Mouse (Mus musculus) lung, postnatal 25 days (tissue): Measurements from ENCODE around the gene Slc12a5.

Experiments
- DNase-seq: peaks from one replicate; pipeline ENCODE4 v3.0.0; 2022; ENCODE audit warnings: low spot score

Gene Slc12a5

DNA sequence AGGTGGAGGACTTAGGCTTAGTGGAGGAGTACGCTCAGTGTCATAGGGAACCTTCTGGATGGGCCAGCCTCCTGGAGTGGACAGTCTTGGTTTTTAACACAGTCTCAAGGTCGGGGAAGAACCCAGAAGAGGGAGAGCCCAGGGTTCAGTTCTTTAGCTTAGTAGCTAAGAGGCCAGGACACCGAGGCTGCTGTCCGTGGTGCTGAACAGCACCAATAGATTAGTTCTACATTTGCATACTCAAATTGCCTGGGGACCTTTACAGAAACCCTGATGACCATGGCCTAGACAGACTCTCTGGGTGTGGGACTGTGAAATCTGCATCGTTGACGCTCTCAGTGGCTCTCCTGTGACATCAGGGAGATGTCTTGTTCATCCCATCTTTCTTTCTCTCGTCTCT, 19.1 kb downstream of the Slc12a5 start:
- DNase-seq: peak; percentile 16

DNA sequence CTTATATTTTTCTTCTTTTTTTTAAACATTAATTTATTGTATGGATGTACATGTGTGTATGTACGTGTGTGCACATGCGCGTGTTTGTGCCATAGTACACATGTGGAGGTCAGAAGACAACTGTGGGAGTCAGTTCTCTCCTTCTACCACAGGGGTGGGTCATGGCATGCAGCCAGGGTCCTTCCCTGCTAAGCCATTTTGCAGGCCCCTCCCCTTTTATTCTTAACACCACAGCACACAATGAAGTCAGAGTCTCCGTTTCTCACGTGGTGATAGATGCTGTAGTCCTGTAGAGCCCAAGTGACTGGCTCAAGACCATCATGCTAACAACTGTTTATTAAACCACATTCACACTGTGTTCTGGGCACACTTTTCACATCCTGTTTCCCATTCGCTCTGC, 25.4 kb downstream of the Slc12a5 start:
- no peak for DNase-seq

DNA sequence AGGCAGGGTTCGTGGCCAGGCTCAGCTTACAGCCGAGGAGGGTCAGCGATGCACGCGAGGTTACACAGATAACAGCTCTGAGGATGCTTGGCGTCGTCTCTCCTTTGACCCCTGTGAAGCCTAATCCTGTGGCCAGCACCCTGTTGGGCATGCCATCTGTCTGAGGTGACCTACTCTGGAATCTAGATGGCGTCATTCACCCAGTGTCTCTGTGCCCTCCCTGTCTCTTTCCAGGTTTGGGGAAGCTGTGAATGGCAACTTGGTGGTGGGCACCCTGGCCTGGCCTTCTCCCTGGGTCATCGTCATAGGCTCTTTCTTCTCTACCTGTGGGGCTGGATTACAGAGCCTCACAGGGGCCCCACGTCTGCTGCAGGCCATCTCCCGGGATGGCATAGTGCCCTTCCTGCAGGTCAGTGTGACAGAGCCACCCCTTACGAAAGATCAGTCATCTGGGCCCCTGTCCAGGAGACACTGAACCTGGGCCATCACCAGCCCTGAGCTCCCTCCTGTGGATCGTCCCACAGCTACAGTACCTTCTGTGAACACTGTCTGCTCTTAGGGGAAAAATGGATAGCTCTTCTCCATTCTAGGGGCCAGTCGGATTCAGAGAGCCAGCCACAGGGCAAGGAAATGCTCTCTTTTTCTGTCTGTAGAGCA, 25.9 kb downstream of the Slc12a5 start:
- no peak for DNase-seq

DNA sequence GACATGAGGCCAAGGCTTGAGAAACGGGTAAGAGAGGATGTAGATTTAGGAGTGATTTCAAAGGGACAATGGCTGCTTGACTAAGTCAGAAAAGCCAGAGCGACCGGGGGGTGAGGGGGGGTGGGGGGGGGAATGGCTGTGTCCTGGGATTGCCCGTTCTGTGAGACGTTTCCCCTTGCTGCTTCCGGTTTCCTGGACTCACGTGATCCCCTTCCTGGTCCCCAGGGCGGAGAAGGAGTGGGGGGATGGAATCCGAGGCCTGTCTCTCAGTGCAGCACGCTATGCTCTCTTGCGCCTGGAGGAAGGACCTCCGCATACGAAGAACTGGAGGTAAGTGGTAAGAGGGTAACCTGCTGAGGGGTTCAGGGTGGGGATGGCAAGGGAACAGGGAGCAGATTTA, 28.2 kb downstream of the Slc12a5 start:
- DNase-seq: no peak

DNA sequence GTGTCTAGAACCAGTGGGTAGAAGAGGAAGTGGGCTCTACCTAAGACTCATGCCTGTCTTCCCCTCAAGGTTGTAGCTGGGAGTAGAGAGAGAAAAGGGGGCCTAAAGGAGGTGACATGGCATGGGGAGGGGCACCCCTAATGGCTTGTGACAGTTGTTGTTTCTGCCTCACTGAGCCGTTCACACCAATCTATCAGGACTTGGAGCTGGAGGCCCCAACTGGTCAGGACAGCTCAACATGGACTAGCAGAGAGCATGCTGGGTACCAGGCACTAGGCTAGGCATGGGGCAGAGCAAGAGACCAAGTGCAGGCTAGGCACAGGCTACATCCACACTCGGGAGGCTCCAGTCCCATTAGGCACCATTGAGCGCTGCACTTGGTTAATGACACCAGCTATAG, 30.5 kb downstream of the Slc12a5 start:
- DNase-seq: no peak

DNA sequence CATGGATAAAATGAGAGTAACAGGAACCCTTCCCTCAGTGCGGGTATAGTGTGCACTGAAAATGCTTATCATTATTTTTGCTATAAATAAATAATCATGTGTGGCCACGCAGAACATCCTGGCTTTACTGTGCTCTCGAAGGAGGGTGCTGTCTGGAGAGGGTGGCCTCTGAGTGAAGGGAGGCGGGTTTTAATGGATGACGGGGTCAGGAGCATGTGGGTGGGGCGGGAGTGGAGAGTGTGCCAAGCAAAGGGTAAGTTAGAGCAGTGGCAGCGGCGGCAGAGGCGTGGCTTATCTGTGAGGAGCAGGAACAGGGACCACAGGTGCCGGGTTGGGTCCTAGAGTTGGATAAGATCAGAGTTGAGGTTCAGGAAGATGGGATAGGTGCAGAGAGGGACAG, 31.2 kb downstream of the Slc12a5 start:
- no peak for DNase-seq

DNA sequence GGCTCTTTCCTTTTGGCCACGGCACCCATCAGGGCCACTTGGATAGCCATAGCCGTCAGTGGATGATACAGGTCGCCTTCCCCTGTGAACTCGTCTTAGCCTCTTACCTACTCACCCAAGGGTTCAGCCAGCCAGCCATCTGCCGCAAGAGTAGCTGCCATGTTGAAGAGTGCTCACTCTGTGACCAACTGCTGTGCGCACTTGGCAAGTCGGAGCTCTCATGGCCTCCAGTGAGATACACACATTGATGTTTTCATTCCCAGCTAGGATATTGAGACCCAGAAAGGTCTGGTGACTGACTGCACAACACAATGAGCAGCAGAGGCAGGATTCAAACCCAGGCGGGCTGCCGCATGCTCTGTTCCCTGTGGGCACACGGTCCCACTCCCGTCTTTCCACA, 33.6 kb downstream of the Slc12a5 start:
- DNase-seq: no peak

DNA sequence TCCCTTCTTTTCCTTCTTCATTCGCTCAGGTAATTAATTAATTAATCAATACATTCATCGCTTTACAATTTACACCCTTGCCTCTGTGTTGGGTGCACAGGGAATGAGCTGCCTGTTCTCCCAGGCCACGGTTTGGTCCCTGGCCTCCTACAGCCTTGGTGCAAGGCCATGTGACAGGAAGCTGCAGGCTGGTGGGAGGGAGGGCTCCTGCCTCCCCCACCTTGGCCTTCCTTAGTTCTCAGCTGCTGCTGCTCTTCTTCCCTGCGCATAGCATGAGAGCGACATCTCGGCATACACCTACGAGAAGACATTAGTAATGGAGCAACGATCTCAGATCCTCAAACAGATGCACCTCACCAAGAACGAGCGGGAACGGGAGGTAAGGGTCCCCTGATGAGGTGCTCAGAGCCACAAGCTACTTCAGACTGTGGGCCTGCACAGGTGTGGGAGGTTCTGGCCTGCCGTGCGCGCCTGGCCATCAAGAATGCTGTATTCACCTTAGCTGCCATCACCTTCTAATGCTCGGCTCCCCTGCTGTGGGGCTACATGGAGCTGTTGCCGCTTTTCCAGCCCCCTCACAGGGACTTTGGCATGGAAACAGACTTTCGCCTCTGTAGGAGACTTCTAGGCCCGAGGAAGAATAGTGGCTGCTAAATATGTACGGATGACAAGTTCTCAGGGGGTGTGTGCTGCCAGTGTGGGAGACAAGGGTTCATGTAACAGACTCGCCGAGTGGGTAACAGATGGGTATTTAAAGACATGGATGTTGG, 34.2 kb downstream of the Slc12a5 start:
- DNase-seq: no peak

DNA sequence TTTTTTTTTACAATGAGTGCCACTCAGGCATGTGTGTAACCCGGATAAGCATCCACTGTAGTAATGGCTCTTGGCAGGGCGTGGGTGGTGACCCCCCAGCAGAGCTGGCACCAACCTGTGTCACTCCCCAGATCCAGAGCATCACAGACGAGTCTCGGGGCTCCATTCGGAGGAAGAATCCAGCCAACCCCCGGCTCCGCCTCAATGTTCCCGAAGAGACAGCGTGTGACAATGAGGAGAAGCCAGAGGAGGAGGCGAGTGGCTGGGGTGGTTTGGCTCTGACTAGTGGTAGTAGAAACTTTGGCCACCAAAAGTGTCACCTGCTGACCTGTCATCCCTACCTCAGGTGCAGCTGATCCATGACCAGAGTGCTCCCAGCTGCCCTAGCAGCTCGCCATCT, 35.4 kb downstream of the Slc12a5 start:
- no peak for DNase-seq

DNA sequence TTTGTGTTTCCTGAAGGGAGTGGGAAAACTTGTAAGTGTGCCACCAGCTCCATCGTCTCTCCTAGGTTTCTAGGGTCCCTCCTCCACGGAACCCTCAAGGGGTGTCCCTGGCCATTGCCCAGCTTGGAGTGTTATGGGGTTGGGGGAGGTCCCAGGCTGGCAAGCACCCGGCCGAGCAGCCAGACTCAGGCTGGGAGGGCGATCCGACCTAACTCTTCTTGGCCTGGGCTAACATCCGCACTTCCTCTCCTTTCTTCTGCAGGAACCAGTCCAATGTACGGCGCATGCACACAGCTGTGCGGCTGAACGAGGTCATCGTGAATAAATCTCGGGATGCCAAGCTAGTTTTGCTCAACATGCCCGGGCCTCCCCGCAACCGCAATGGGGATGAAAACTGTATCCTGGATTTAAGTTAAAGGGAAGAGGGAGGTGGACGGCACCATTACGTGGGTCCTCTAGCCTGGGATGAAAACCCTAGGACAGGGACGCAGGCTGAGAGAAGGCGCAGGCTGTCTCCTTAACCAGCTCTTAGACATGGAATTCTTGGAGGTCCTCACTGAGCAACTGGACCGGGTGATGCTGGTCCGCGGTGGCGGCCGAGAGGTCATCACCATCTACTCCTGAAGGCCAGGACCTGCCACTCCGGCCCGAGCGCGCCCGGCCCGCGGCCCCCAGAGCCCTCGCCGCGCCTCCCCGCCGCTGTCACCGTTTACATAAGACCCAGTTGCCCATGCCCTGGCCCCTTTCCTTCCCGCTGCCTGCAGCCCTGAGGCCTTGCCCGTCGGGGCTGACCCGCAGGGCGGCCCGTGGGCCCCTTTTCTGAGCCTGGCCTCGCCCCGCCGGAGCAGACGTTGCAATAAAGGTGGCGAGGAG, 36.5 kb downstream of the Slc12a5 start:
- DNase-seq: no peak

DNA sequence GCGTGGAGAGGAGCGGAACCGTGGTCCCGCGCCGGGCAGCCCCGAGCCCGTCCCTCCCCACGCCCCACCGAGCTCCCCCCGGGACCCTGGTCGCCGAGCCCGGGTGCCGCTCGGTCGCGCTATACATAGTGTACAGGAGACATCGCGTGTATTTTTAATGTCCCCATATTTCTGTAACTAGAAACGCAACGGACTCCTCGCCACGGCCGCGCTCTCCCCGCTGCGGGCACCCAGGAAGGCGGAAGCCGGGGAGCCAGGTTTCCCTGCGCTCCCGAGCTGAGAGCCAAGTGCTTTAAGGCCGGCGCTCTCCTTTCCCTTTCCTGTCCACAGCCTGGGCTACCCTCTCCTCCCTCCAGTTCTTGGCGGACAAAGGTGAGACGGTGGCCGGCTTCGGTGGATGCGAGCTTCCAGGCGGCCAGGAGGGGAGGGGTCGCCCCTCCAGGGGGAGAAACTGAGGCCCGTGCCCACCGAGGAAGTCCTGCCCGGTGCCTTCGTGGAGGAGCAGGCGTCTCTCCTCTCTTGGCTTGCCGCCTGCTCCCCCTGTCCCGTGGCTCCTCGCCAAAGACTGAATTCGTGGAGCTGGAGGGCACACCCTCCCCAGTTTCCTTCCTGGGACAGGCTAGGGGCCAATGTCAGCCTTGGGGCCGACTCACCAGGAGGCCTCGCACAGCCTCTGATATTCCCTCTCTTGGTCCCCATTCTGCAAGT, 37.3 kb downstream of the Slc12a5 start:
- DNase-seq: peak; percentile 39

DNA sequence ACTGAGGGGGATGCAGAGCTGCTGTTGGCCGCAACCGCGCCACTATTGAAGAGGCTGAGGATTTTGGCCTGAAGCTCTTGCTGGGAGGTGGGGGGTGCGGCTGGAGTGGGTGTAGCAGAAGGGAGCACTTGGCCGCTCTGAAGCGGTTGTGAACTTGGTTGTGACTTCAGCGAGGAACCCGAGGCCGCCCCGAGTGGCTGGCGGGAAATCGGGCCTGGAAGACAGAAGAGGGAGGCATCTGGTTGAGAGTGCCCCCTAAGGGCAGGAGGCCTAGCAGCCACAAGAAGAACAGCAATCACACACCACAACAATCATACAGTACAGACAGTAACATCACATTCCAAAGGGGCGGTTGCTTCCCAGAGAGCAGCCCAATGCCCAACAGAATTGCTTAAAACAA, 41.4 kb downstream of the Slc12a5 start:
- no peak for DNase-seq

DNA sequence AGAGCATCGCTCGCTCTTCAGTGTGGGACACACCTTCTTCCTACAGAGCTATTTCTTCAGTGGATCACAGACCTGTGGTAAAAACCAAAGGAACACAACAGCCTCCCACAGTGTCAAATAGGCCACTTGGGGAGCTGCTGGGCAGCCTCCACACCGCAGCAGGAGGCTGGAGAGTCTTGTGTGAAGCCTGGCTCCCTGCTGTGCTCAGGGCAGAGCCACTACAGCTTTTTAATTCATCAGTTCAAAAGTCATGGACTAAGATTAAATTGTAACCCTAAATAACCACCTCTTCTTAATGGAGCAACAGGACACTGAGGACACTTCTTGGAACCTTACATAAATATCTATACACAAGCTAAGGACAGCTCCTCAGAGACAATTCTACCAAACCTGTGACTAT, 42.5 kb downstream of the Slc12a5 start:
- DNase-seq: no peak

DNA sequence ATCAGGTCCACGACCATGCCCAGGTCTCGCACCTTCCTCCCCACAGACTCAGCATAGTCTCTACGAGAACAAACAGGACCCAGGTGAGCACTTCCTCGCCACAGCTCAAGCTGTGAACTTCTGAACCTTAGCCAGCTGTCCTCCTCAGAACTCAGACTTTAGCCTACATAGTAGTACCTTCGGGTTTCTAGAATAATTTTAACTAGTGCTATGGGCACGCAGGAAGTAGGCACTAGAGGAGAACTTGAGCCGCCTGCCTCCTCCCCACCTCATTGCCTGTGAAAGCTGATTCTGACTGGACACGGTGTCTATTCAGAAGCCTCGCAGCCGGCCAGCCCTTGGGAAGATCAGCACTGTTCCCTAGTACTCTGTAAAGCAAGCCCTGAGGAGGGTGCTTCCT, 43.6 kb downstream of the Slc12a5 start:
- no peak for DNase-seq

DNA sequence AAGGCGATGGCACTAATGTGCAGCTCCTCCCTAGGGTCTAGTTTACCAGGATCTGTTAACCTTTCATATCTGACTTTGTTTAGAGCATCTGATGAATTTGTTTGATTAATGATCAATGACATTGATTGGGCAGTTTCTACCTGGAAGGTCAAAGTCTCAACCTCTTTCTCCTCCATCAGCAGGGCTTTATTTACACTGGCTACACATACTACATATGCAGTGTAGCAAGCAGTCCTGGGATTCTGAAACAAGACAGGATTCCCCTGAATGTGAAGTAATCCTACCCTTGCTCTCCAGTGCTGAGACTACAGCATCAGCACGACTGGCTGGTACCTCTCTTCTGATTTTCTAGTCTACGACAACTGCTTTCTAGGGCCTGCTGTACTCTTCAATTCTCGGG, 46.2 kb downstream of the Slc12a5 start:
- DNase-seq: no peak

DNA sequence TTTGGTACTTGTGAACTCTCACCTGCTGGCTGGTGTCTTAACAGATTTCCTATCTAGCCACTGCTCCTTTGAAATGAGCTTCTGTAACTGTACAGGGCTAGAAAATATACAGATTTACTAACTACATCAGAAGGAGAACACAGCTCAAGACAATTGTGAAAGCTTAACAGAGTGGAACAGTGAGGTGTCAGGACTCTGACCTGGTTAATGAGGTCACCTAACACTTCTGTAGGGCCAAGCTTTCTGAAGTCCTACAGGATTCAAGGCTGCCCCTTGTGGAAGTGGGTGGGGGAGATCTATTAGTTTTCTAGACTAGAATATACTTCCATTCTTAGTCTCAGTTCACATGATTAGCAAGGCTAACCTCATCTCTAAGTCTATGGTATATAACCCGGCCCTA, 47.4 kb downstream of the Slc12a5 start:
- no peak for DNase-seq

DNA sequence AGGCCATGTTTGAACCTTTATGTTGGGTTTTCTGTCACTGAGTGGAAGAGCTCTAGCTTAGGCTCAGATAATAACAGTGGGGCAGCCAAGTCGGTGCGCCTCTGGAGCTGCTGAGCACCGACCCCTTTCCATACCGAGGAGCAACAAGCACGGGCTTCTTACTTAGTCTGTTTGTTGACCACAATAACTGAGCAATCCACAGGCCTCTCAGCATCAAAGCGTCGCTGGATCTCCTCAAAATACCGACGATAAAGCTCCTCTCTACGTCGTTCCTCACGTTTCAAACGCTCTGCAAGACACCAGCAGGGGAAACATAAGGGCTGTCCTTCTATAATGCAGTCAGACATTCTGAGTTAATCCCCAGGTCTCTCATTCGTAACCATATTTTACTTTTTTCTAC, 48.6 kb downstream of the Slc12a5 start:
- DNase-seq: no peak

DNA sequence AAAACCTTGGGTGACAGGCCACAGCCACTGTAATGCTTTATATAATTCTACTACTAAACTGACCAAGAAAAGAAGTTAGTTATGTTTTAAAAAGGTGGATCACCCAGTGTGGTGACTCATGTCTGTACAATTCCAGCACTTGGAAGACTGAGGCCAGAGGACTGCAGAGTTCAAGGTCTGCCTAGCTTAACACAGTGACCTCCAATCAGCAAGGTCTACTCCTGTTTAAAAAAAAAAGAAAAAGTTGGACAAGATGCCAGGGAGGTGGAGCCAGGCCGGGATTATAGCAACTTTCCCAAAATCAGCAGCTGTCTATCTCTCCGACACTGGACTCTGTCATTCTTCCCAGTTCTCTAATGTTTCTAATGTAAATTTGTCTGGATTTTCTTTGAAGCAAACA, 49.0 kb downstream of the Slc12a5 start:
- DNase-seq: no peak

DNA sequence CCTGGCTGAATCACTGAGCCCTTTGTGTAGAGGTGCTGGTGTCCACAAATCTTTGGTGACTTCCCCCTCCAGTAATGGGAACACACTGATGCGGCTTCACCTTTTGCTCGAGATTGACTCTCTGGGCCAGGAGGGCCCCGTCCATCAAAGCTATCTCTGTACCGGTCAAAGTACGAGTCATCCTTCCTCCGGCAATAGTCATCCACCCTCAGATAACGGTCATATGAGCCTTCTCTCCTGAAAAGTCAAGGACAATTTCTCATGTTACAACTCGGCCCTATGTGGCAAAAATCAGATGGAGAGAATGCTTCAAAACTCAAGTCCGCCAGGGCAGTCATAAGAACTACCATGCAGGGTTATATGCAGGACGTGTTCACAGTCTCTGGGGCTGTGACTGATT, 49.7 kb downstream of the Slc12a5 start:
- no peak for DNase-seq

DNA sequence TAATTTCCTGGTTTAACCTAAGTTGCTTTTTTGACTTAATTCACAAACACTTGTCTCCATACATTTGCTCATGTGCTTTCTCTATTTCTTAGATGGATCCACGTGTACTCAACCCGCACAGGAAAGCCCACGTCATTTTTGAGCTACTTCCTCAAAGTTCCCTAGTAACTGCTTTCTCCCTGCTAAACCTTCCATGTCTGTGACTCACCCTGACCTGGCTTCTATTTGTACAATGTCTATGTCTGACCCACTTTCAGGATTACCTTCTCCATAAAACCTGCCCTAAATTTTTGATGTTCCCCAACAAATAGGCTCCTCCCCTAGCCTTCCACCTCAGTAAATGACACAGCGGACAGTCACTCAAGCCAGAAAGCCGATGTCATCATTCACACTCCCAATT, 54.3 kb downstream of the Slc12a5 start:
- no peak for DNase-seq

DNA sequence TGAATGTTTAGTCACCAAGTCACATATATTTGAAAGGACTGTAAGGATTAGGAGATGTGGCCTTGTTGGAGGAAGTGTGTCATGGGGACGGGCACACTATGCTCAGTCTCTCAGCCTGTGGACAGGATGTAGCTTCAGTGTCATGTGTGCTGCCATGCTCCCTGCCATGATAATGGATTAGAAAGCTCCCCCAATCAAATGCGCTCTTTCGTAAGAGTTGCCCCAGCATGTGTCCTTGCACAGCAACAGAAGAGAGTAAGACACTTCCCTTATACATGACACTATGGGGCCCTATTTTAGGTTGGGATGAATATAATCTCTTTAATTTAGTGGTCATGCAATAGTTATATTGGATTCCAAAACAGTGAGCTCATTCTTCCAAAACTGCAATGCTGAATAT, 59.9 kb downstream of the Slc12a5 start:
- DNase-seq: no peak

DNA sequence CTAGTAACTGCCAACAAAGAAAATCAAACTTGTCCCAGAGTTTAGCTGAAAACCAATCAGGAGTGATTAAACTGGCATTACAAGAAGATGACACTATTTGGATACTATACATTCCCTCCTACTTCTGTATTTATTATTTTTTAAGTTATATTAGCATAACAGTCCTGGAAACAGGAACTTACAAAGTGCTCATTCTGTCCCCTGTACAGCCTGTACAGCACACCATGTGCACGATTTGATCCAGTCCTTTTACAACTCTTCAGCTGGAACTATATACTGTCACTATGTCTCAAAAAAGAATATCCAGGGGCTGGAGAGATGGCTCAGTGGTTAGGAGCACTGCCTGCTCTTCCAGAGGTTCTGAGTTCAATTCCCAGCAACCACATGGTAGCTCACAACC, 66.6 kb downstream of the Slc12a5 start:
- DNase-seq: no peak
